Mouse (Mus musculus): ENCODE results near the gene Gpr27. TPM values are rescaled to one million over a fixed set of nuclear protein-coding genes. Genes with fewer than 3 reads are reported as not detected.

Gene Gpr27
- total RNA-seq (2021), result 1 to 10 TPM; 9.2 to 10.0 TPM
- long read RNA-seq, experiment 1, transcript Gpr27-201 (1 exons, 2,388 nt), result major isoform, 28 of 28 reads
- long read RNA-seq, experiment 1, partial matches to known transcripts, result 0 of 28 reads
- long read RNA-seq, experiment 1, other reads (novel, unspliced or antisense), result 0 of 28 reads
- long read RNA-seq, experiment 2, transcript Gpr27-201 (1 exons, 2,388 nt), result major isoform, 11 of 11 reads
- long read RNA-seq, experiment 2, partial matches to known transcripts, result 0 of 11 reads
- long read RNA-seq, experiment 2, other reads (novel, unspliced or antisense), result 0 of 11 reads

GRCm38 (mm10) chr6:99692206-99692915 lies at the start of gene Gpr27:
Gpr27 (plus strand) TSS chr6:99692679.
- DNase-seq, result peak; percentile 8 to 12

DNA sequence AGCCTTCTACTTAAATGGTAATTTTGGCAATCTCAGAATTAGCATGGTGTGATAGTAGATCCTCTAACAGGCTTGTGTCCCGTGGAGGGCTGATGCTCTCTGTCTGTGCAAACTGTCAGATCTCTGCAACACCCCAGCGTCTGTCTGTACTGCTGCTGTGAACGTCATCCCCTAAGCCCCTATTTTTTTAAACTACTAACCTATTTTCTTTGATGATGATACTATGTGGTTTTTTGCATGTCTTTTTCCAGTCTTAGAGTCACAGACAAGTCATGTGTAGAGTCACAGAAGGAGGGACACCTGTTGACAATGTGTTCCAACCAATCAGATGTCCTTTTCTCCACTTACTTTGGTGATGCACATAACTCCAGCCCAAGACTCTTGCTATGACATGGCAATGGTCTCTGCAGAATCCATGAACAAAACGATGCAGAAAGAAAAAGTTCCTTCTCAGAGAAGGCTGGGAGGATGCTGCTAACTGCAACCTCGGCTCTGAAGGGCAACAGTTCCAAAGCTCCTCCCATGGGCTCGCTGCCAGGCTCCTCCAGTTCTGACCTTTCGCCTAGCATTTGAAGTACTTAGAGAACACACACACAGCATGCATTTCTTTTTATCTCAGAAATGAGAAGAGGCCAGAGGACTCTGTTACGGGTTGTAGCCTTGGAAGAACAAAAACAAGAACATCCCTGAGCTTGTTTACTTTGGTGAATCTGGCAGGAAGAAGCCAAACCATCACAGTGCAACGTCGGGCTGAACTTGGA lies 48.9 kb upstream of the Gpr27 start:
- peak; percentile 80 to 84 for DNase-seq

GRCm38 (mm10) chr6:99644386-99644785 lies 48.1 kb upstream of the Gpr27 start:
- DNase-seq, result no peak

DNA sequence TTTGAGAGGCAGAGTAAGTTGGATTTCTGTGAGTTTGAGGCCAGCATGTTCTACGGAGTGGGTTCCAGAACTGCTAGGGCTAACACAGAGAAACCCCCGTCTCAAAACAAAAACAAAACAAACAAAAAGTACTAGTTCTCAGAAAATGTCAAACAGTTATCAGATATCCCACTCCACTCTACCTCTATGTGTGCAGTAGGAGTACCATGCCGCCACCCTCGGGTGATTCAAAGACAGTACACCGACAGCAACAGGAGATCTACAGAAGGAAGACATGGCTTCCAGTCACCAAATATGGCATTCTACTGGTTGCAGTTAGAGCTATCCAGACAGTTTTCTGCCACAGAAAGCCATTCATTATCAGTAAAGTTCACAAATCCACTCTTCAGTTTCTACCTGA lies 47.6 kb upstream of the Gpr27 start:
- DNase-seq, result no peak

- DNase-seq, result no peak
Observed at GRCm38 (mm10) chr6:99646344-99646743, 46.1 kb upstream of the Gpr27 start.

- no peak for DNase-seq
Observed at GRCm38 (mm10) chr6:99649307-99649706, 43.2 kb upstream of the Gpr27 start.

- DNase-seq, result no peak
Observed at GRCm38 (mm10) chr6:99652341-99652740, 40.1 kb upstream of the Gpr27 start.

DNA sequence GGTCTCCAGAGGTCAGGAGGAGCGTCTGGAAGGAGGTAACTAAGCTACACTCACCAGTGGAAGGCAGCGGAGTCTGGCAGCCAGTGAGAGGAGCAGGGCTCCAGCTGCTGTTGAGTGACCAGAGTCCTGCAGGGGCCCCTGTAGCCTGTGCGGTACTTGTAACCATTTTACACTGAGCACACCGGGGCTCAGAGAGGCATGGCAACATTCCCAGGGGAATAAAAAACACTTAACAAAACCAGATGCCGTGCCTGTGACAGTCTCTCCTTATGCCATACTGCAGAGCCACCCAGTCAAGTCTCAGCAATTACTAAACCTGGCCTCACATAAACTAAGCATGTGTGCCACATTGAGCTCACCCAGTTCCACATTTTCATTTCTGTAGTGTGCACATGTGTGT lies 38.1 kb upstream of the Gpr27 start:
- DNase-seq, result no peak

DNA sequence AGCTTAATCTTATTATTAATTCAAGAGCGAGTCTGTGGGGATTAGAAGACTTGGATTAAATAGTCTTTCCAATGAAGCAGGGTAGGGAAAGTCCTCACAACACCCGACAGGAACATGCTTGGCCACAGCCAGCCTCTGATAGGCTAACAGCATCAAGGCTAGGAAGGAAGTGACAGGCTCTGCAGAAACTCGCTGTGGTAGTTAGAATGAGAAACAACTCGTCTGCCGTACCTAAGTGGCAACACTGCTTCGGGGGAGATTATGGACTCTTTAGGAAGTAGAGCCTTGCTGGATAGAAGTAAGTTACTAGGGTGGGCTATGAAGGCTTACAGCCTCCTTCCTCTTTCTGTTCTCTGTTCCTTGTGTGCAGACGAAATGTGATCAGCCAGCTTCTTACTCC lies 37.0 kb upstream of the Gpr27 start:
- DNase-seq, result peak in 1 of 2 experiments; percentile 27

DNA sequence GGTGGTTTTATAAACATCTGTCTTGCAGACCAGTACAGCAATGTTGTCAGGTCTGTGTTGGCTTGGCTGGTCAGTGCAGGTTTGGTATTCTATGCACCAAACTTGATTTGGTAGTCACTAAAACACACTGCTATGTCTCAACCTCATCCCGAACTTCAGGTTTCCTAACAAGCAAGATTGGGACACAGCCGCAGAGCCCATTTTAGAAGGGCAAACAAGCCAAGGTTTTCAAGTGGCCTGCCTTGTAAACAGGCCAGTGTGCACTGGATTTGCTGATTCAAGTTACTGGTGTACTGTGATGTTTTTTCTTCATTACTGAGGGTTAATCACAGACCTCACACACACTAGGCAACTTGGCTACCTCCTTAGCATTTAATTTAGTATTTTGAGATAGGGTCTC lies 36.4 kb upstream of the Gpr27 start:
- peak; percentile 24 to 25 for DNase-seq

GRCm38 (mm10) chr6:99658586-99658985 lies 33.9 kb upstream of the Gpr27 start:
- DNase-seq, result no peak

- DNase-seq, result no peak
Observed at GRCm38 (mm10) chr6:99660443-99660842, 32.0 kb upstream of the Gpr27 start.

DNA sequence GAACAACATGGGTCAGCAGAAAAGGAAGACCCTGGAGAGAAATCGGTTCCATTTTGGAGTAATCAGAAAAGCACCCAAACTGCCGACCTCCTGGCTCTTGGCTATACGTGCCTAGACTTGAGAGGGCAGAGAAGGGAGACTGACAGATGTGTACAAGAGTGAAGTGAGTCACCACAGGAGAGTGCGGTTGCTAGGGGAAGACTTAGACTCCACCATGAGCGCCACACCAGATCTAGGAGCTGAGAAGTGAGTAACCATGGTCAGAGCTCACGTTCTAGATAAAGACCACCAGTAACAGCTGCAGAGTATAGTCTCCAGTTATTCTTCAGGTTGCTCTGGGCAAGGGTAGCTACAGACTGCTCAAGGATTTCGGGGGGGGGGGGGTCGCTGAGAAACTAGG lies 29.2 kb upstream of the Gpr27 start:
- no peak for DNase-seq

DNA sequence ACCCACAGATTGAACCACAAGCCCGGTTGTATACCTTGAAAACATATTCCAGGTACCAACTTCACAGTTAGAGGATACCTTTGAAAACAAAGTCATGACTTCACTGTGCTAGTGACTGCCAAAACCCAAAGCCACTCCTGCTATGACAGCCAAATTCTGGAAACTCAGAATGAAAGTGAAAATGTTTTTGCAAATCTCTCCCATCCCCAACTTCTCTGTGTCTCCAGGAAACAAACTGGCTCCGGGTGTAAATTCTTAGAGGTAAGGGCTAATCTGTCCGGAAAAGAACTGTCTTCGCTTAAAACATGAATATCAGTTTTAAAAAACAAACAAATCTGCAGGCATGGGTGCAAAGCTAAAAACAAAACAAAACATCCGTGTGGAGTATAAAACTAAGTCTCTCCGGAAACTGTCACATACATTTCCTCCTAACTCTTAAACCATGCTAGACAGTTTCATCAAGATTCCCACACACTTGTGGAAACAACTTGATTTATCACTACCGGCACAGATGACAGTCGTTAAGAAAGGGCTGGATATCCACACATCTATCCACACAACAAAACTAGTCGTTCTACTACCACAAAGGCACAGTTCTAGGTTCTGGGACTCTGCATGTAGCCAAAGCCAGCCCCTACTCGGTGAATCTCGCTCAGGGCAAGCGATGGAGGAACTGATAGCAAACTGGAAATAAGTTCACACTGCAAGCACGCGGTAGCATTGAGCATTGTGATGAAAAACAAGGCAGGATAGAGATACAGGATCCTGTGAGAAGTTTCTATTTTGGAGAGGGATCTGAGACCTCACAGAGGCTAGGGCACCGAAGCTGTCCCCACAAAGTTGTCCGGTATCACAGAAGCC lies 26.8 kb upstream of the Gpr27 start:
- DNase-seq, result peak; percentile 37 to 38

DNA sequence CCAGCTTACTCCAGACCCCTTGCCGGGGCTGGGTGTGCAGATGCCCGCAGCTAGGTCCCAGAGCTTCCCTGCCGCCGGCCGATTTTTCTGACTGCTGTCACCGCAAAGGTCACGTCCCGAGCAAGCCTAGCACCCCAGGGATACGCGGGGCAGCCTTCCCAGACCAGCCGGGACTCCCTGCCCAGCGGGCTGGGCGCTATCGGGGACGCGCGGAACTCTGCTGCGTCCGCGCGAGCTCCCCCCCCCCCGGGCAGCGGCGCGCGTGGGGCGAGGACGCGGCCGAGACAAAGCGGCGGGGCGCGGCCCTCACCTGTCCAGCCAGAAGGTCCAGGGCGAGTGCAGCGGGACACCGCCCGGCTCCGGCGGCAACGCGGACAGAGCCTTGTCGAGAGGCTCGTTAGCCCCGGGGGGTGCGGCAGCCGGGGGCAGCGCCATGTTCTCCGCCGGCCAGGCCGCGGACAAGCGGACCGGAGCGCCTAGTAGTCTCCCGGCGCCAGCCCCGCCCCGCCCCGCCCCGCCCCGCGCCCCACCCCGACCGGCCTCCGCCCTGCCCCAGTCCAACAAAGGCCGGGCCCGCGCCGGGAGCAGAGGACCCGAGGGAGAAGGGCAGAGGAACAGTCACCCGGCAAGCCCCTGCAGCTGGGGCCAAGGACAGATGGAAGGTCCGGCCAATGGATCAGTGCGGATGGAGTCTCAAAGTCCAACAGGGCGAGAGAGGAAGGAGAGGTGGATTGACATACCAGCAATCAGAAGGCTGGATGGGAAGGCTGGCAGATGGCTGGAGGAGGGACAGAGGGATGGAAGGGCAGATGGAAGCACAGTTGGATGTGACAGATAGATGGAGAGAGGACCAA lies 25.9 kb upstream of the Gpr27 start, which contains the start of the genes Eif4e3 and Gm20696:
TSS of gene Eif4e3 (minus strand) at position 454 of the 854 bp plus-strand sequence.
TSS of gene Gm20696 (minus strand) at position 480 of the 854 bp plus-strand sequence.
- DNase-seq, result peak; percentile 78 to 82

GRCm38 (mm10) chr6:99667290-99667689 lies 25.2 kb upstream of the Gpr27 start:
- DNase-seq, result peak in 1 of 2 experiments; percentile 44

- no peak for DNase-seq
Observed at GRCm38 (mm10) chr6:99669481-99670325, 22.8 kb upstream of the Gpr27 start.

DNA sequence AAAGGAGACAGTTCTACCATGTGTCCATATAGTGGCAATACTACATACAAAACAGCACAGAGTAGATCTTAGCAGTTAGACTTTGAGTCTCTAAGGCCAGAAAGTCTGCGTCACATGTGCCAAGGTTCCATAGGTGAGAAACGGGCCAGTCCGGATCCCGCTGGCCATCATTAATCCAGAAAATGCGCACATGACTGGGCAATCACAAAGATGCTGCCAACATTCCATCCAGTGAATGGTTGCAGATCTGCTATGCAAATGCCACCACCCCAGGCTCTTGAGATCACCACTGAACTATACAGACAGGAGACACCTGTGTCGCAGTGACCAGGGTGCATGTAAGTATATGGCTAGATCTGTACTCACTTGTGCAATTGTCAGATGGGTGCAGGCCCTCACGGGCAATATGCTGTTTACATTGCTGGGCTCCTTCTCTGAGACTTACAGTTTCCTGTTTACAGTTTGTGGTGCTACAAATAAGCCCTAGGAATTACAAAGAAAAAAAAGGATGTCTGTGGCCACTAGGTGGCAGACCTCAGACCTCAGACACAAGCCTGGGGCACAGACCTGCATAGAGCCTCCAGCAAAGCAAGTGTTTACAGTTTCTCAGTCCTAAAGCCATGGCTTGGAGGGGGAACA lies 21.9 kb upstream of the Gpr27 start:
- DNase-seq, result peak; percentile 53 to 69

DNA sequence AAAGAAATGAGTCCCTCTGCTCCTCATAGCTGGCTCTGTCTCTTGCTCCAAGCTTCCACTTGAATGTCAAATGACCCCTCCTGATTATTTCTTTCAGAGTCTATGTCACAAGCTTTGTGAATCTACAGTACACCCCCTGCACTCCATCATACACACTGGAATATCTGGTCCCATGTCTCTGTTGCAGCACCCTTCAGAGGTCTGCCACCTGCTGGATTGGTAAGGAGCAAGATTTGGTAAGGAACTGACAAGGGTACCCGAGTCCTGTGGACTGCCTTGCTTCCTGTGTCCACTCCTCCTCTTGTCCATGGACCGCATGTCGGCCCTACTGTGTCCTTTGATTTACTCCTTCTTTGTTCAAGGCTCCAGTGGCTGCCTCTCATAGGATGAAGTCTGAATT lies 20.7 kb upstream of the Gpr27 start:
- no peak for DNase-seq
